Mouse (Mus musculus): ENCODE results near the gene Sik1. TPM values are rescaled to one million over a fixed set of nuclear protein-coding genes. Genes with fewer than 3 reads are reported as not detected.

Gene Sik1
- polyA plus RNA-seq, 1 experiment, result 9.3 TPM

DNA sequence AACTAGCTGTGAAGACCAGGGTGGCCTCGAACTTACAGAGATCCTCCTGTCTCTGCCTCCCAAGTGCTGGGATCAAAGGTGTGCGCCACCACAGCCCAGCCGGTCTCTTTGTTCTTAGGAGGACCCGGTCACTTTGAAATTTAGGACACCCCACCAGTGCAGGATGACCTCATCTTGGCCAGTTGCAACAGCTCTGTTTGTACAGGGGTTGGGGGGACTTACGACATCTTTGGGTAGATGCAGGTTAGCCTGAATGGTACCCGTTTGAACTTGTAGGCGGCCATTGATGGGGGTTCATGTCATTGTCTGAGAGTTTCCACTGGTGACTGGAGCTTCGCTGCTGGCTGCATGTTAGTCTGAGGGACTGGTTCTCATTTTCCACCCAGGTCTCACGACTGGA is 14.8 kb upstream of the Sik1 start:
- TF ChIP-seq CTCF (IDR thresholded peaks at IDR 0.05; ENCODE audit: control insufficient read depth, insufficient read depth, insufficient read length), result no peak
- no peak for TF ChIP-seq MYOG (IDR thresholded peaks at IDR 0.05; ENCODE audit: control insufficient read depth, extremely low read depth, insufficient read length)
- TF ChIP-seq MYOD1 (IDR thresholded peaks at IDR 0.05; ENCODE audit: control insufficient read depth, insufficient read length, low read depth), result no peak
- TF ChIP-seq FOSL1 (IDR thresholded peaks at IDR 0.05; ENCODE audit: insufficient read depth, low read length, poor library complexity, severe bottlenecking), result no peak
- TF ChIP-seq USF1 (IDR thresholded peaks at IDR 0.05; ENCODE audit: low read depth), result no peak
- no peak for TF ChIP-seq MAX (IDR thresholded peaks at IDR 0.05)
- TF ChIP-seq CEBPB (IDR thresholded peaks at IDR 0.05; ENCODE audit: low read depth), result no peak
- Histone ChIP-seq H3K36me3 (ENCODE audit: control insufficient read depth, insufficient read depth) (no peaks in the 10 kb centered on the region), H3K27me3 (ENCODE audit: control insufficient read depth, insufficient read depth, insufficient read length) (no peaks in the 10 kb centered on the region), H3K79me3 (ENCODE audit: low read depth) (no peaks in the 10 kb centered on the region), H3K4me3 (ENCODE audit: insufficient read depth, poor library complexity, severe bottlenecking) (no peak overlapping the region), H3ac (ENCODE audit: control insufficient read depth, insufficient read length, low read depth) (no peak overlapping the region), H3K79me2 (ENCODE audit: control insufficient read depth, insufficient read depth) (no peaks in the 10 kb centered on the region)

DNA sequence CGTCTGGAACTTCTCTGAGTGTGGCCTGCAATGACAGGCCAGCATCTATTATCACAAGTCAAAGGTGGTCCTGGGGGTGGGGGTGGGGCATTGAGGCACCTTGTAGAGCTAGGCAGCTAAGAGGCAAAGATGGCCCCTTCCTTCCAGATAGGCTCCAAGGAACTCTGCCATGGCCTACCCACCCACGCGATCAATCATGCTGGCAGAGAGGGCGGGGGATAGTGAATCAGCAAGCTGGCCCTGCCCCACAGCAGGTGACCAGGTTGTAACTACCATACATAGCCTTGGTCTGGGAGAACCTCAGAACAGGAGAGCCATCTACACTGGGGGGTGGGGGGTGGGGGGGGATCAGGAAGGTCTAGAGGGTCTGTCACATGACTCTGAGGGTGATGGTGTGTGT is 12.5 kb upstream of the Sik1 start:
- Histone ChIP-seq H3ac (ENCODE audit: control insufficient read depth, insufficient read length, low read depth) (no peak overlapping the region), H3K27me3 (ENCODE audit: control insufficient read depth, insufficient read depth, insufficient read length) (no peaks in the 10 kb centered on the region), H3K79me2 (ENCODE audit: control insufficient read depth, insufficient read depth) (no peaks in the 10 kb centered on the region), H3K36me3 (ENCODE audit: control insufficient read depth, insufficient read depth) (no peaks in the 10 kb centered on the region), H3K4me3 (ENCODE audit: insufficient read depth, poor library complexity, severe bottlenecking) (no peak overlapping the region), H3K79me3 (ENCODE audit: low read depth) (no peaks in the 10 kb centered on the region)
- no peak for TF ChIP-seq CEBPB (IDR thresholded peaks at IDR 0.05; ENCODE audit: low read depth)
- TF ChIP-seq MAX (IDR thresholded peaks at IDR 0.05), result no peak
- TF ChIP-seq MYOD1 (IDR thresholded peaks at IDR 0.05; ENCODE audit: control insufficient read depth, insufficient read length, low read depth), result no peak
- no peak for TF ChIP-seq CTCF (IDR thresholded peaks at IDR 0.05; ENCODE audit: control insufficient read depth, insufficient read depth, insufficient read length)
- no peak for TF ChIP-seq MYOG (IDR thresholded peaks at IDR 0.05; ENCODE audit: control insufficient read depth, extremely low read depth, insufficient read length)
- no peak for TF ChIP-seq FOSL1 (IDR thresholded peaks at IDR 0.05; ENCODE audit: insufficient read depth, low read length, poor library complexity, severe bottlenecking)
- no peak for TF ChIP-seq USF1 (IDR thresholded peaks at IDR 0.05; ENCODE audit: low read depth)

DNA sequence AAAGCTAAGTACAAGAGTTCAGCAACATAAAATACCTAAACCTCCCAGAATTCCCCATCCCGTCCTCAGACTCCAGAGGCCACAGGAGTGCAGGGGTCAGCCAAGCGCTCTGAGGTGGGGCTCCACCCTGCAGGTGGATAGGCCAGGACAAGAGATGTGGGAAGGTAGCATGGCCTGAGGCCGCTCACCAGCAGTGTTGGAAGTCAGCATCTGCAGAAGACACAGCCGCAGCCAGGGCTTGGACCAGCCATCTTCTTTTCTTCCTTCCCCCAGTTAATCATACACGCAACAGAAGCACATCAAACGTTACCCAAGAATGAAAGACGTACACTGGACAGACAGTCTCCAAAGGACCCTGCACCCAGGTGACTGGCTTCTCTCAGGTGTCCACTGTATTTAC is 11.5 kb upstream of the Sik1 start:
- Histone ChIP-seq H3ac (ENCODE audit: control insufficient read depth, insufficient read length, low read depth) (no peak overlapping the region), H3K27me3 (ENCODE audit: control insufficient read depth, insufficient read depth, insufficient read length) (no peaks in the 10 kb centered on the region), H3K79me3 (ENCODE audit: low read depth) (no peaks in the 10 kb centered on the region), H3K4me3 (ENCODE audit: insufficient read depth, poor library complexity, severe bottlenecking) (no peak overlapping the region), H3K79me2 (ENCODE audit: control insufficient read depth, insufficient read depth) (no peaks in the 10 kb centered on the region), H3K36me3 (ENCODE audit: control insufficient read depth, insufficient read depth) (no peaks in the 10 kb centered on the region)
- no peak for TF ChIP-seq MYOG (IDR thresholded peaks at IDR 0.05; ENCODE audit: control insufficient read depth, extremely low read depth, insufficient read length)
- no peak for TF ChIP-seq MAX (IDR thresholded peaks at IDR 0.05)
- no peak for TF ChIP-seq FOSL1 (IDR thresholded peaks at IDR 0.05; ENCODE audit: insufficient read depth, low read length, poor library complexity, severe bottlenecking)
- TF ChIP-seq USF1 (IDR thresholded peaks at IDR 0.05; ENCODE audit: low read depth), result no peak
- no peak for TF ChIP-seq CTCF (IDR thresholded peaks at IDR 0.05; ENCODE audit: control insufficient read depth, insufficient read depth, insufficient read length)
- TF ChIP-seq CEBPB (IDR thresholded peaks at IDR 0.05; ENCODE audit: low read depth), result no peak
- no peak for TF ChIP-seq MYOD1 (IDR thresholded peaks at IDR 0.05; ENCODE audit: control insufficient read depth, insufficient read length, low read depth)

GRCm38 (mm10) chr17:31865636-31866035 is 10.0 kb upstream of the Sik1 start:
- Histone ChIP-seq H3K4me3 (ENCODE audit: insufficient read depth, poor library complexity, severe bottlenecking) (no peak overlapping the region), H3K36me3 (ENCODE audit: control insufficient read depth, insufficient read depth) (no peaks in the 10 kb centered on the region), H3K79me3 (ENCODE audit: low read depth) (no peaks in the 10 kb centered on the region), H3K79me2 (ENCODE audit: control insufficient read depth, insufficient read depth) (no peaks in the 10 kb centered on the region), H3ac (ENCODE audit: control insufficient read depth, insufficient read length, low read depth) (no peak overlapping the region), H3K27me3 (ENCODE audit: control insufficient read depth, insufficient read depth, insufficient read length) (no peaks in the 10 kb centered on the region)
- TF ChIP-seq MYOD1 (IDR thresholded peaks at IDR 0.05; ENCODE audit: control insufficient read depth, insufficient read length, low read depth), result no peak
- no peak for TF ChIP-seq CTCF (IDR thresholded peaks at IDR 0.05; ENCODE audit: control insufficient read depth, insufficient read depth, insufficient read length)
- no peak for TF ChIP-seq CEBPB (IDR thresholded peaks at IDR 0.05; ENCODE audit: low read depth)
- no peak for TF ChIP-seq USF1 (IDR thresholded peaks at IDR 0.05; ENCODE audit: low read depth)
- no peak for TF ChIP-seq MYOG (IDR thresholded peaks at IDR 0.05; ENCODE audit: control insufficient read depth, extremely low read depth, insufficient read length)
- TF ChIP-seq MAX (IDR thresholded peaks at IDR 0.05), result no peak
- no peak for TF ChIP-seq FOSL1 (IDR thresholded peaks at IDR 0.05; ENCODE audit: insufficient read depth, low read length, poor library complexity, severe bottlenecking)

GRCm38 (mm10) chr17:31864666-31865450 is 9.3 kb upstream of the Sik1 start:
- Histone ChIP-seq H3K27me3 (ENCODE audit: control insufficient read depth, insufficient read depth, insufficient read length) (no peaks in the 10 kb centered on the region), H3K4me3 (ENCODE audit: insufficient read depth, poor library complexity, severe bottlenecking) (no peak overlapping the region)
- TF ChIP-seq MYOG (IDR thresholded peaks at IDR 0.05; ENCODE audit: control insufficient read depth, extremely low read depth, insufficient read length) (no peak), MAX (IDR thresholded peaks at IDR 0.05) (no peak), MYOD1 (IDR thresholded peaks at IDR 0.05; ENCODE audit: control insufficient read depth, insufficient read length, low read depth) (no peak), USF1 (IDR thresholded peaks at IDR 0.05; ENCODE audit: low read depth) (no peak), CEBPB (IDR thresholded peaks at IDR 0.05; ENCODE audit: low read depth) (no peak), CTCF (IDR thresholded peaks at IDR 0.05; ENCODE audit: control insufficient read depth, insufficient read depth, insufficient read length) (no peak), FOSL1 (IDR thresholded peaks at IDR 0.05; ENCODE audit: insufficient read depth, low read length, poor library complexity, severe bottlenecking) (no peak)

More at GRCm38 (mm10) chr17:31864666-31865450, 9.3 kb upstream of the Sik1 start:
- Histone ChIP-seq H3ac (ENCODE audit: control insufficient read depth, insufficient read length, low read depth) (no peak overlapping the region), H3K36me3 (ENCODE audit: control insufficient read depth, insufficient read depth) (no peaks in the 10 kb centered on the region), H3K79me2 (ENCODE audit: control insufficient read depth, insufficient read depth) (no peaks in the 10 kb centered on the region), H3K79me3 (ENCODE audit: low read depth) (no peaks in the 10 kb centered on the region)
